ENCODE assay signal across 14 mouse cellular contexts in the genomic region with DNA sequence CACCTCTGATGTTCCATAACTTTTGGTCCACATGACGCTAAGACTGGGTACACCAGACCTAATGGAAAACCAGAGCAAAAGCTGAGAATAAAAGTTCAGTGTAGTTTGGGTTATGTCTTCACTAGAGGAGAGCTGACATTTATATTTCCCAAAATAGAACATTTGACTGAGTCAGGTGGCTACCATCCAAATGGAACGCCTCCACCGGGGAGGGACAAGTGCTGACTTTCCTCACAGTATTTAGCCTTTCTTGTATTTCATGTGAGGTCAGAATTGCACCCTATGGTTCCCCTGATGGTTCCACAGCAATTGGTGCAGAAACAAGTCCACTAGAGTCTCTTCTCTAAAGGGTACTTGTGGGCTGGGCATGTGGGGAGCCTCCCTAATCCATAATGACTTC.
DNase-seq lines count a peak whose midpoint lies in the region; ATAC-seq and TF ChIP-seq lines count a peak whose summit lies in the region.
"Had no signal": no experiment of that assay in that cellular context is flagged by ENCODE, and none has a peak within 500 bp of the region (broad histone marks: within the 10 kb centered on the region; RNA-seq: fewer than 3 reads in every experiment).

No protein-coding gene starts in this region.

- H3K27ac ChIP-seq in layer of hippocampus, adult 2 months = 0 out of 2 replicates have a peak overlapping the region, but pooled peaks have one; percentile 18
- H3K27ac ChIP-seq: hindbrain, embryonic 14.5 days; limb, embryonic 12.5 days had no signal

- no peak for TF ChIP-seq CTCF in layer of hippocampus, adult 2 months (conservative IDR thresholded peaks at IDR 0.05)

- no peak overlapping the region for H3K4me3 ChIP-seq in layer of hippocampus, adult 2 months
- H3K4me3 ChIP-seq: limb, embryonic 12.5 days had no signal

- no peak for ATAC-seq in cerebellum, adult (ENCODE audit: insufficient number of reproducible peaks, low FRiP score, low TSS enrichment)
- ATAC-seq: activated CD4-positive, CD25-positive, alpha-beta regulatory T cell, adult 4 months had no signal

- peak; percentile 38 for DNase-seq in cerebellum, adult 11-12 months
- DNase-seq in layer of hippocampus, adult 2 months (ENCODE audit: low spot score in 2 of 2) = peak; percentile 23 to 43
- DNase-seq in layer of hippocampus, adult 9-10 months (ENCODE audit: low spot score) = no peak
- peak; percentile 70 for DNase-seq in adrenal gland, postnatal 14 days
- peak; percentile 69 to 70 for DNase-seq in gastrocnemius, adult 8-10 months (ENCODE audit: low spot score in 2 of 2)
- no peak for DNase-seq in embryo, embryonic 10 days (ENCODE audit: low spot score)
- no peak for DNase-seq in left cerebral cortex, postnatal 36 days (ENCODE audit: low spot score in 2 of 2)
- DNase-seq: kidney, adult 18-20 months; lung, adult 18-20 months; thymus, postnatal 14 days had no signal

- intact Hi-C loops in left cerebral cortex, postnatal 36 days (cut with DNase I) = no loop called here

Comparison
In these comparisons a context has a peak if more than half of its experiments do, and no peak if none do; other contexts are left out.
1. DNase-seq: peak in cerebellum, adult 11-12 months (single experiment), layer of hippocampus, adult 2 months (2 of 2), adrenal gland, postnatal 14 days (single experiment) and gastrocnemius, adult 8-10 months (2 of 2); none in layer of hippocampus, adult 9-10 months (single experiment), embryo, embryonic 10 days (single experiment) and left cerebral cortex, postnatal 36 days (0 of 2).